Mouse (Mus musculus): ENCODE measurements around the gene Rsrc1.

DNA sequence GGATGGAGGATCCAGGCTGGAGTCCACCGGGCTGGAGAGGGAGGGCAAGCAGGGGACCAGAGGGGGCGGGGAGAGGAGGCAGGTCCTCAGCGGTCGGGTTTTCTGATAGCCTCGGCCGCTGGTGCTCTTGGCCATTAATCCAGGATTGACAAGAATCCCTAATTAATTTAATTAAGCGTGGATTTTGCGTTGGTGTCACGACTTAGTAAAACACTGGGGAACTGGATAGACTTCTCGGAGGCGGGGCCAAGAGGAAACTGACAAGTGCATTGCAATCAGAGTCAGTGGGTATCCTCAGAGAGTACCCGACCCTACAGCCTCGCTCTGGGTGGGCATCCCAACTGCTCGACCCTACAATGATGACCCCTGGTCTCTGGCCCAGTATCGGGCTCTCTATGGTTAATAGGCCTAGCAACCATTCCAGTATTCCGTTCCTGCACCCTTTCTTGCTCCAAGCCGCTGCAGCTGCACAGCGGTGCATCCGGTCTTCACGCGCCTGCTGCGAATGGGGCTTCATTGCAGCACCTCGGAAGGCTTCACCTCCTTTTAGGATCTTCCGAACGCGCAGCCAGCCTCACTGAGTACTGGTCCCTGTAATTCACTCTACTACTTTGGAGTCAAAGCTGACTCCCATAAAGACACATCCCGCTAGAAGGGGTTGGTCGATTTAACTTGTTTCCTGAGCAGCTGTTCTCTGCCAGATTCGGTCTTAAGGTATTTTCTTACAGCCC, 1.2 kb downstream of the Rsrc1 start:
- TF ChIP-seq CTCF (IDR thresholded peaks at IDR 0.05; ENCODE audit: low read depth, low read length) (no peak), POLR2A (IDR thresholded peaks at IDR 0.05; ENCODE audit: insufficient read depth, low read length) (no peak), EP300 (IDR thresholded peaks at IDR 0.05; ENCODE audit: insufficient read depth, low read depth, low read length) (no peak)
